Mouse (Mus musculus) layer of hippocampus, postnatal 25 days (tissue): Measurements from ENCODE around the gene Mybbp1a. TPM values are rescaled to one million over a fixed set of nuclear protein-coding genes. Genes with fewer than 3 reads are reported as not detected.

Source experiments
- DNase-seq, 2 experiments: peaks; one replicate each; pipeline ENCODE4 v3.0.0; 2022; ENCODE audit warnings: mixed read lengths in 2 of 2, low spot score in 1 of 2; ENCODE audit errors: extremely low spot score in 1 of 2
- total RNA-seq, 2 experiments: library from RNA; stranded (reverse); gene quantifications; 2 replicates each; pipeline ENCODE4 v1.2.3; 2021

Mybbp1a gene
- 10 to 100 TPM; 48.3 to 54.0 TPM for total RNA-seq

DNA sequence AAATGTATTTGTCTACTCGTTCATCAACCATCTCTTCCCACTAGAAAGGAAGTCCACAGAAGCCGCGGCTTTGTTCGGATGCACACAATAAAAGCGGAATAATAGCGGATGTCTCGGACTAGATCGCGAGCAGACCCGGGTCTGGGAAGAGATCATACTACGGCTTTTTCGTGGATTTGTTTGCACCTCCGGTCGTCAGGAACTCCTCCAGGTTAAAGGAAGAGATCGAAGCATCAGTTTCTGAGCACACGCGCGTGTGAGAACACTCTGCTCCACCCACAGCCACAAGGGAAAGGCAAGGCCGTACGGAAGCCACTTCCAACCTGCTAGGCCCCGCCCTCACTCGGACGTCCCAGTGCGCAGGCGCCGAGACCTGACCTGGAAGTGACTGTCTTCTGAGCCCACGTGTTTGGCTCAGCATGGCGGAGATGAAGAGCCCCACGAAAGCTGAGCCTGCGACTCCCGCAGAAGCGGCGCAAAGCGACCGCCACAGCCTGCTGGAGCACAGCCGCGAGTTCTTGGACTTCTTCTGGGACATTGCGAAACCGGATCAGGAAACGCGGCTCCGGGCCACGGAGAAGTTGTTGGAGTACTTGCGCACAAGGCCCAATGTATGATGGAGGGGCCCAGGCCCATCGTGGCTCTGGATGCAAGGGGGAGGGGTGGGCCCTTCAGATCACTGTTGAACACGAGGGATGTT is at the start of gene Mybbp1a:
Gene Mybbp1a, plus strand, starts transcription at position 391 of the 700 bp plus-strand sequence.
- peak; percentile 96 to 98 for DNase-seq

DNA sequence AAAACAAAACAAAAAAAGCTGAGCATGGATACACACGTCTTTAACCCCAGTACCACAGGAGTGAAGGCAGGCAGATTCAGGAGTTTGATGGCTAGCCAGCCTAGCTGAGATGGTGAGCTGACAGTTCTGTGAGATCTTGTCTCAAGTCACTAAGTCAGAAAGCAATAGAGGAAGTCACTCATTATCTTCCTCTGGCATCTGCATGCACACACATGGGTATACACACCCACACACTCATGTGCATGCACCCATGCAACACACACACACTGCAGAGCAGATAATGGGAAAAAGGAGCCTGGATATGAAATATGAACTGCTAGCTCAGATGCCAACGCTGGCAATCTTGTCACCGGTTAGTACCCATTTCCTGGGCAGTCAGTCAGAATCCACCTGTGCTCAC is 47.9 kb upstream of the Mybbp1a start:
- DNase-seq, result no peak

DNA sequence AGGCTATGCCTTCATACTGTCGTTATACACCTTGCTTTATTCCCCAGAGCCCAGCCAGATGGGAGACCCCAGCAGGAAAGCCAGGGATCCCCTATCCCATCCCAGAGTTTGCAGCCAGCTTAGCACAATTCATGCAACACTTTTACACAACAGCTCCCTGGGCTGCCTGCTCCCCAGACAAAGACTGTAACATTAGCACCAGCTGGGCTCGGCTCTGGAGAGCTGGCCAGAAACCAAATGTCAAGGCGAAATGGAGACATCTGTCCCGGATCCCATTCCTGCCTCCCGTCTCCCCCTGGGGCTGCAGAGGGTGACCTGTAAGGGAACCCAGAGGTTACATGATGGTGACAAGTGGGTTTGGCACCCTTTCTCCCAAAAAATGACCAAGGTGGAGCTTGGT is 47.5 kb upstream of the Mybbp1a start:
- no peak for DNase-seq

DNA sequence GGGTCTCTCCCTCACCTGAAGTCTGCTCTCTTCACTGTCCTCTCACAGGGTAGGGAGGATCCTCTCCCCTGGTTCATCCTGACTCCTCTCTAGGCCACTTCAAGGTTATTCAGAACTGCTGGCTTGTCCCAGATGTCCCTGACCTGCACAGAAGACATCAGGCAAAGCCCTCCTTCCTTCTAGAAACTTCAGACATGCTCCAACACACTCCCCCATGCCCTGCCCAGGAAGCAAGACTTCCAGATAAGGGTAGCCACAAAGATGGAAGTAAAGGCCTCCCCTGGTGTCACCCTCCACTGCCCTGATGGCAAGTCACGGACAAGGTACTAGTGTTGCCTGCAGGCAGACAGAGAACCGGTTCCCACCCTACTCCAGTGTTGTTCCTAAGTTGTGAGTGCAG is 46.5 kb upstream of the Mybbp1a start:
- DNase-seq, result no peak

DNA sequence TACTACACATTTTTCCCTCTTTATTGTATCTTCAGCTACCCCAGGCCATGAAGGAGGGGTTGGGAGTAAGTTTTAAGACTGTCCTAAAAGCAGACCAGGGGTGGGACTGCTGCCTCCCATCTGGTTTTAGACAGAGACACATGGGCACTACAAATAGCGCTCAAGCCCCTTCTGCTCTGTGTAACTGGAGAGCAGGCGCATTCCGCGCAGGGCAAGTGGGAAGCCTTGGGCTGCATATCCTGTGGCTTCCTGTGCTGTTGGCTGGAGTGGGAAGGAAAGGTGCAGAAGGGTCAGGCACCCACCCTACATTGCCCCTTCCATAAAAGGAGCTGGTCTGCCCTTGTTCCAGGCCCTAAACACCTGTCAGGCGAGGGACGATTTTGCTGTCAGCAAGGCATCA is 45.5 kb upstream of the Mybbp1a start:
- no peak for DNase-seq

DNA sequence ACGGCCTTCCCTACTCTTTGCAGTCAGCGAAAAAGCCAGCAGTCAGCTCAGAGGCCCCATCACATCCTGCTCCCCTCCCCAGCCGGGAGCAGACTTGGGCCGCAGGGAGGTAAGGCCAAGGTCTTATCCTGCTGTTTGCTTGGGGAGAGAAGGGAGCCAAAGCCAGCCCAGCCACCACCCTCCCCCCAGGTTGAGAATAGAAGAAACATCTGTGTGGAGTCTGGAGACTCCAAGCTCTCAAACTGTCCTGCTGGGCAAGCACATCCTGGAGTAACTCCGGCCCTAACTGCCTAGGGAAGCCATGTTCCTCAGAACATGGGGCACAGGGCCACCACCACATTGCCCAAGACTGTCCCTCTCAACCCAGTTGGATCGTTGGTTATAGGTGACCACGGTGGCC is 44.5 kb upstream of the Mybbp1a start:
- DNase-seq, result no peak

DNA sequence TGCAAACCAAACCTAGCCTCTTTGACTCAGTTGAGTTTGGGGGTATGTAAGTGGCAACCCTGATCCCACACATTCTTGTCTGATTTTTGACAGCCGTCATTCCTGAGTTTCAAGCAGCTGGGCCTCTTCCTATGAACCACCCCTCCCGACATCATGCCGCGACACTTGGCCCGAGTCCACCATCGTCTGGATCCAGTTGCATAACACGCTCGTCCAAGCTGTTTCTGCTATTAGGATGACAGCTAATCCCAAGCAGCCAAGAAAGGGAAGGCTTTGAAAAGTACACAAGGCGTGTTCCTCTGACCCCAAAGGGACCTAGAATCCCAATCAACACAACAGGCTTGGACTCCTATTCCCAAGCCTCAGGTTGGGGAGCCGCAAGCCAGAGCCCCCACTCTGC is 44.1 kb upstream of the Mybbp1a start:
- DNase-seq, result peak; percentile 14 to 48

DNA sequence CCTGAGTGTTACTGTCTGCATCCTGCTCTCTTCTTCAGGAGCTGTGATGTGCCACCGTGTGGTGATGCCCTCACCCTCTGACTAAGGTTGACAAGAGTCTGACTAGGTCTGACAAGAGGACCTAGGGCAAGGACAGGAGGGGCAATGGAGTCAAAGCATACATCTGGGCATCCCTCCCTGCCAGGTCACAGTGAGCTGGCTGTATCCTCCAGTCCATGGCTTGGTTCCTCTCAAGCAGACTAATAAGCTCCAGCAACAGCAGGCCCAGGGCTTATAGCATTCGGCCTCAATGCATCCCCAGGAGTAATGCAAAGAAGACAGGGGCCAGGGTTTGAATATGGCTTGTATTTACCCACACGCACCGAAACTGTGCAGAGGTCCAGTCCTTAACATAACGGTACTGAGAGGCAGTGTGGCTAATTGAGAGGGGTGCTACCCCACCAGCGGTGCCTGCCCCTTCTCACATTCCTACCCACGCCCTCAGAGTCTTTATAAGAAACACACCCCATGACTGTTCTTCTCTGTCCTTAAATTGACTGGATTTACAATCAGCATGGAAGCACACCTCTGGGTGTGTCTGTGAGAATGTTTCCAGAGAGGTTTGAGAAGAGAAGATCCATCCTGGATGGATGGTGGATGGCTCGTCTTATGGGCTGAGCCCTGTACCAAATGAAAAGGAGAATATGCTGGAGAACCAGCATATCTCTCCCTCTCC is 43.2 kb upstream of the Mybbp1a start:
- no peak for DNase-seq

DNA sequence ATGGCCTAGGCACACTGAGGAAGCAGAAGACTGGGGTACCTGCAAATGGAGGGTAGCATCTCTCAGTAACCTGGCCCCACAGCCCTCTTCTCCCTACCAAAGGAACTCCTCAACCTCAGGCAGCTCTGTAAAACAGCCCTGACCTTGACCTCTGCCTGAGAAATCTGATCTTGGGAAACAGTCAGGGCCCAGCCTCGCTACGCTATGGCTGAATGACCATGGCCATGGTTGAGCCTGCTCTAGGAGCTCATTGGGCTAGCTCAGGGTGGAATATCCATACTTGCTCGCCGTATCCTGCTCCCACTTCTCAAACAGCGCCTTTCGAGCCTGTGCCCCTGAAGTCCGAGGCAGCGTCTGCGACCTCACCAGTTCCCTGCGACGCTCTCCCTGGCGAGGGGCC is 40.1 kb upstream of the Mybbp1a start:
- DNase-seq, result no peak

DNA sequence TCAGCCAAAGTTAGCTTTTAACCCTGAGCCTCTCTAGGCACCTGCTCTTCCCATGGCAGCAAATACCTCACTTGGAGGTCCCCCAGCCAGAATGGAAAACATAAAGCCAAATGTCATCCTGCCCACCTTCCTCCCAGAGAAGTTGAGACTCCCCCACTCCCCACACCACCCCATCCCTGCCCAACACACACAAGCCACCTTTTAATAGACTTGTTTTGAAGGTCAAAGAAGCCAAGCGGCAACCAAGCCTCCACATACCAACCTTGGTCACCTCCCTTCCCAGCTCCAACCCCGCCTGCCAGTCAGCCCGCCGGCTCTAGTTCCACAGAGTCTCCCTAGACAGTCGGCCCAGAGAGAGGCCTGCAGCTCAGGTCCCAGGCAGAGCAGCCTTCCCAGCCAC is 39.1 kb upstream of the Mybbp1a start:
- no peak for DNase-seq

DNA sequence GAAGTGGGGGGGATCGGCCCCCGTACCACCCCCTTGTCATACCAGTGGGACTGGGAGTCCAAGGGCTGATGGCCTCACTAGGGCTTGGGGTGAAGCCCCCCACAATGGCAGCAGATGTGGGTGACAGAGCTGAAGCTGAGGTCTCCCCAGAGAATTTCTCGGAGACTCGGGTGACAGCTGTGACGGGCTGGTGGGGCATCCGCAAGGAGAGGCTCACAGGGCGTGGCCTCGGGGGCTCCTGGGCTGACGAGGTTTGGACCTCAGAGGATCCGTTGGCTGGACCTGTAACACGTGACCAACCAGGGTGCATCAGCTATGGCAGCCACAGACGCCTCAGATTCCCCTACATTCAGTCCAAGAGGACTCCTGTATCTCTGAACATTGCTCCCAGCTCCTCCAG is 38.2 kb upstream of the Mybbp1a start:
- no peak for DNase-seq

DNA sequence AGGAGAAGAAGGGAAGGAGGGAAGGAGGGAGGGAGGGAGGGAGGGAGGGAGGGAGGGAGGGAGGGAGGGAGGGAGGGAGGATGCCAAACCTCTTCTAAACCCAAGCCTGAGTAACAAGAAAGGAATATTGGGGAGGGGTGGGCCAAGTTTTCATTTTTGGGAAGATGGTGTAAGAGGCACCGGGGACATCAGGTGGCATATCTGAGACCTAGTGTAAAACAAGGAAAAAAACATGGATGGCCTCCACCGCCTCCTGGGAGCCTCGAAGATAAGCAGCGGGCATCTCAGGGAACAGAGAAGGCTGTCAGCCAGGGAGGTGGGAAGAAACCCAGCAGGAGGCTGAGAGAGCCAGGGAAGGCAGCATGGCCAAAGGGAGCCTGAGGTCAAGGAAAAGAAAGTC is 35.6 kb upstream of the Mybbp1a start:
- no peak for DNase-seq

DNA sequence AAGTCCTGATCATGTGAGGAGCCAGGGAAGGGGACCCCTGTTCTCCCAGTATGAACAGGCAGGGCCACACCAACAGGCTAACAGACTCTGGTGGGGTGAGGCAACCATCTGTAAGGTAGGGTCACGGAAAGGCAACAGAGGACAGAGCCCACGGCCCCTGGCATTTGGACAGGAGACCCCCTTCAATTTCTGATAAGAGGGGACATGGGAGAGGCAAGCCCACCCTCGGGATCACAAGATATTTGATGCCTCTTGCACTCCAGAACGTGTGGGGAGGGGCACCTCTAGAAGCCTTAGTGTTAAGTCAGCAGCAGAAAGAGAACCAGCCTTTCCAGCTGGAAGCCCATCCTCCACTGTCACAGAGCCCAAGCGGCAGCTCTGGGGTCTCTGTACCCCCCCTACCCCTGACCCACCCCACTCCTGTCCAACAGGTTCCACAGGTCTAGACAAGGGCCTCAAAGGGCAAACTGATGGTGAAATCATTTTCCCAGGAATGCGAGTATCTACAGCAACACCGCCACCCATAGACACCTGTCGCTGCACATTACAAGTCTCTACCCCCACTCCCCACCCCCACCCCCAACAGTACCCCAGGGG is 35.0 kb upstream of the Mybbp1a start:
- DNase-seq, result no peak

DNA sequence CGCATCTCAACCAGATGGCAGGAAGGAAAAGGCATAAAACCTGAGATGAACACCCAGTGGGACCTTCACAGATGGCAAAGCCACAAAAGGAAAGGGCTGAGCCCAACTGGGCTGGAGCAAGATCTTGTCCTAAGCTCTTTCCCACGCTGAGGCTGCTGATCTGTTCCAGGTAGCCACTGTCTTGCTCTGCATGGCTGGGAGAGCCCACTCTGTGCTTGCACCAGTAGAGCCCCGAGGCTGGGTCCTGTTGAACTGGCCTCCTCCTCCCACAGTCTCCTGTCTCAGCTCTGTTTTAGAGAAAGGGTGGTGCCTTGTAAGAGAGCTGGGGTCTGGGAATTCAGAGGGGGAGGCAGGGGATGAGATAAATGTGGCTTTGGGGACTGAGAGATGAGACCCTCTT is 34.1 kb upstream of the Mybbp1a start:
- no peak for DNase-seq

DNA sequence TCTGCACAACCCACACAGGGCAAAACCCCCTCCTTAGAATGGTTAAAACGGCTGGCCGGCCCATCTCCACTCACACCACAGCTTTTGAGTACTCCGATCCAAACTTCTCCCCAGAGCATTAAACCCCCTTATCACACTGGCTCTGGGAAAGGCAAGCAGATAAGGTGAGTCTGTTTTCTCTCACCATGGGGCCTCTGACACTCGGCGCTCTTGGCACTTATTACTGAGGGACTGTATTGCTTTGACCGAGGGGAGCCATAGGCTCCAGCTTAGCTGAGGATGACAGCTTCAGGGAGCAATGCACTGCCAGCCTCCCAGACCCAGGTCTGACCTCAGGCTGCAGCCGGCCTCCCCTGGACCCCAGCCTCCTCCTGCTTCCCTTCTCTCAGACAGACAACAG is 33.6 kb upstream of the Mybbp1a start:
- DNase-seq, result no peak

DNA sequence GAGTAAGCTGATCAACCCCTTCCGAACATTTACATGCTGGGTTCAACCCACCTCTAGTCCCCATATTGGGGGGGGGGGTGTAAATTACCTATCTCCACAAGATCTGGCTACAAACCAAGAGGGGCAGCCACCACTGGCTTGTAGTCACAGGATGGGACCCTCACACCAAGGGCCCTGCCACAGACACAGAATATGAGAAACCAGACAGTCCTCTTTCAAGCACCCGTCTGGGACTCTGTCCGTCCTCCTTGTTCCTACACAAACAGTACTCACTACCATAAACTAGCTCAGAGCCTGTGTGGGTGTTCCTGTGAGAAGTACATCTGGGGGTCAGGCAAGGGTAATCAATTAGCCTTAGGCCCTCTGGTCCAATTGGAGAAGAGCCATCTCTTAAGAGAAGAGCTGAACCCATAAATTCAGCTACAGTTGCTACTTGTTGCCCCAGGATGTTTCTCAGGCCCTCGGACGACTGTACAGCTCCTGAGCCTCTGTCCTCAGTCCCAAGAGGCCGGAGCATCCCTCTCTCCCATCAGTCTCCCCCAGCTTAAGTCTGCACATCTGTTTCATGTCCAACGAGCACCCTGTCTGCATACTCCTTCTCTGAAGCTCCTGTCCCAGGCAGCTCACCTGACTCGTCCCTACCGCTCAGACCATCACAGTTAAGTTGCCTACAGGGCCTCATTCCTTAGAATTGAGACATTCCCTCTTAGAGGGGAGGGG is 32.5 kb upstream of the Mybbp1a start:
- DNase-seq, result no peak

DNA sequence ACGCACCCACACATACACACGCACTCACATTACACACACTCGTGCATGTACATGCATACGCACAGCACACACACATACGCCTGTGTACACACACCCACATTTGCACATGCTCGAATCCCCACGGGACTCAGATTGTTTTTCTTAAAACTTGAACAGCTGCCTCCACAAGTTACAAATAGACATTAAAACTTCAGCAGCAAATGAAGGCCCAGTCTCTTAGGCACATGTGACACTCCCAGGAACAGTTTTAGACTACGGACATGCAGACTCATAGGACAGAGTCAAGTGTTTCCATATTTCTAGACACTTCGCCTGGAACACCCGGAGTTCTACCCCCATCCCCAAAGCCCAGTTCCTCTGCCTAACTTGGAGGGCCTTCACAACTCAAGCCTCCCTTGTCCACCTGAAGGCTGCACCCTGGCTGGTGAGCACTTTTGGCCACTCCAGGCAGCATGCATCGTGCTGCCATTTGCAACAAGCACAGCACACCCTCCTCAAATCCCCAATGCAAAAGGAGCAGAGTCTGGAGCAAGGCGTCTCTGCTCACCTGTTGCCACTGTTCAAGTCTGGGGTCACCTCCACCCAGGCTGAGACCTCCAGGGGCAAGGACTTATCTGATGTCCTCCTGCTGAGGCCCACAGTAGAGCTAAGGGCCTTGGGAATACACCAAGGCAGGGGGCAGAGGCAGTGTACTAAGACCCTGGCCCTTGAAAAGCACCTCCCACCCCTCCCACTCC is 31.3 kb upstream of the Mybbp1a start:
- DNase-seq, result no peak

DNA sequence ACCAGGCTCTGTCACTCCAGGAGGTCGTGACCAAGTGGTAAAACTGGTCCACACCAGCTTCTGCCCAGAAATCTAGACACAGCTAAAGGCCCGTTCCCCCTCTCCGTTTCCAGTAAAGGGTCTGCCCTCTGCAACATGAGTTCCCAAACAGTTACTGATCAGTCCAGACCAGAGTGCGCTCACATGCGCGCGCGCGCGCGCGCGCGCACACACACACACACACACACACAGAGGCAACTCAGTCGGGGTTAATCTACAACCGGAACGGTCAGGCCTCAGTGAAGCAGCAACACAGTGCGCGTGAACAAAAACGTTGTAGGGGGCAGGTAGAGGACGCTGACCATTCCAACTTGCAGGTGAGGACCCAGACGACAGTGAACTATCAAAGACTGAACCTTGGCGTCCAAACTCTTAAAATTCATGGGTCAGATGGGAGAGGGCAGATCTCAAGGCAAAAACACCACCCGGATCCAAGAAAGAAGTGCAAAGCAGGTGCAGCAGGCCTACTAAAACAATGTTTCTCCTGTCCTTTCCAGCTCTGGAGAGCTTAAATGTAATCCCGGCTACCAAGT is 30.5 kb upstream of the Mybbp1a start:
- DNase-seq, result no peak

DNA sequence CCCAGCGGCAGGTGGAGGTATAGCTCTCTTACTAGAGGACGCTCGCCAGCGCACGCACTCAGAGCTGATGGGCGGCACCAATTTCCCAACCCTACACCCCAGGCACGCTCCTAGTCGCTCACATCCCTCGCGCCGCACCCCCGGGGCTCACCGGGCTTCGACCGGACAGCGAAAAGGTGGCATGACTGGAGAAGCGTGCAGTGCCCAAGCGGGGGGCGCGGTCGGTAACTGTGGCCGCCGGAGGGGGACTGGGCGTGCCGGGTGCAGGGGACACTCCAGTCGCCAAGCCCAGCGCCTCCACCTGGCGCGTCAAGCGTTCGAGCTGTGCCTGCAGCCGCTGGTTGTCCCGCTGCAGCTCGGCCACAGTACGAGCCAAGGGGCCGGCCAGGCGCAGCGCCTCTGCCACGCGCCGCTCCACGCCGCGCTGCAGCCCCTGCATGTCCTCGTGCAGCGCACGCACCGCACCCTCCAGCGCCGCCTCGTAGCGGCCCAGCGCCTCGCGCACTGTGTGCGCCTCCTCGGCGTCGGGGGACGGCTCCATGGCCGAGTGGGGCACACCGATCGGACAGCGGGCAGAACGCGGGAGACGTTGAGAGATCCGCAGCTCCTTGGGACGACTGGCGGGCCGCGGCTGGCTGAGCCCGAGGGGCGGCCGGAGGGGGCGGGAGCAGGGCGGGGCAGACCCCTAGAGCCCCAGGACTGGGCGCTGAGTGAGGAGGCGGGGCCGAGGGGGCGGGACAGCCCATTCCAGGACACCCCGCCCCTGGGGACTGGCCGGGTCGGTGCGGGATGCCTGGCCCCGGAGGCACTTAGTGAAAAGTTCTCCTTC is 29.8 kb upstream of the Mybbp1a start, which contains the start of gene Smtnl2:
Gene Smtnl2, minus strand, starts transcription at position 621 of the 829 bp plus-strand sequence.
- peak in 1 of 2 experiments; percentile 24 for DNase-seq
